Mouse (Mus musculus): ENCODE data around the gene Spaca9. TPM values are rescaled to one million over a fixed set of nuclear protein-coding genes. Genes with fewer than 3 reads are reported as not detected.

Spaca9 gene
- polyA plus RNA-seq (2012; rRNA removed), result 1,393 and 1,506 TPM in 2 replicates

DNA sequence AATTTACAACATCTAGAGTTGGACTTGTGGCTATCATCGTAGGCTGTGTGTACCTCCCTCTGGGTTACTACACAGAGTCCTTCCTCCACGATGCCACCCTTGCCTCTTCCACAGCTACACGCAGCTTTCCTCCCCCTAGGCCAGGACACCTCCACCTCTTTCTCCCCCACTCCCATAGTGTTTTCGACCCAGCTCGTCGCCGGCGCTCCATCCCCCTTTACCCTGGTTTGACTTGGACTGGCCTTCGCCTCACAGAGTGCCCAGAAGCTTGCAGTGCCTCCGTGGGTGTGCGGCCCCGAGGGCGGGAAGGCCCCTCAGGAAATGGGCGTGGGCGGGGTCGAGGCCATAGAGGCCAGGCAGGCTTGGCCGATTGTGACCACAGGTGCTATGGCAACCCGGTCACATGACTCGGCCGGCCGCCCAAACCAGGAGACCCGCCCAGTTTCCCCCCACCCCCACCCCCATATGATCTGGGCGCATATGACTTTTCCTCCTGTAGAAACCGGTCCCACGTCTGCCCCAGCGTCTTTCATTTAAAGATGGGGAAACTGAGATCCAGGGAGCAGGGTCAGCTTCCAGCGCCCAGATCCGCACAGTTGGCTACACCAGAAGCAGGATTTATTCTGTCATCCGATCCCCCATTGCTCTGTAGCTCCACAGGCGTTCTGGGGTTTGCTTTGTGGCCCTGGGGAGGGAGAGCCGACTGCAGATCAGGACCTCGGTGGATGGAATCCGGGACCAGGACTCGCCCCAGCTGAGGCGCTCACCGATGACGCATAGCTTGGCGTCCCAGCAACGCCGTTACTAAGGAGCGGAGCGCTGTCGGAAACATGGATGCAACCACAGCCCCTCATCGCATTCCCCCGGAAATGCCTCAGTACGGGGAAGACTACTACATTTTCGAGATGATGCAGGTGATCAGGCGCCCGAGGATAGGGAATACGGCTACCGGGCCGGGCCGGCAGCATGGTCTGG, at the start of gene Spaca9, which contains the start of gene Ak8:
TSS of gene Spaca9 (minus strand) at position 367 of the 975 bp plus-strand sequence.
TSS of gene Ak8 (plus strand) at position 804 of the 975 bp plus-strand sequence.
- peak within 1 kb of the TSS; percentile 75 for H3K27ac ChIP-seq (ENCODE audit: control insufficient read depth, insufficient read depth, low read depth, low read length)
- TF ChIP-seq POLR2A (IDR thresholded peaks at IDR 0.05; ENCODE audit: control insufficient read depth, low read depth, low read length) (peak; percentile 92), CTCF (IDR thresholded peaks at IDR 0.05; ENCODE audit: control insufficient read depth, insufficient read depth, insufficient replicate concordance, low read depth, low read length) (no peak)
- H3K4me1 ChIP-seq (ENCODE audit: control insufficient read depth, insufficient read depth, low read length), result peaks cover 15% of the 10 kb centered on the region
- H3K4me3 ChIP-seq (ENCODE audit: control insufficient read depth, low read depth, low read length), result peak within 1 kb of the TSS; percentile 96
- no peaks in the 10 kb centered on the region for H3K27me3 ChIP-seq (ENCODE audit: control insufficient read depth, insufficient read depth, low read length)
- no peaks in the 10 kb centered on the region; the same call in 1 of the 2 replicates for H3K36me3 ChIP-seq (ENCODE audit: control insufficient read depth, insufficient read depth, low read length)

DNA sequence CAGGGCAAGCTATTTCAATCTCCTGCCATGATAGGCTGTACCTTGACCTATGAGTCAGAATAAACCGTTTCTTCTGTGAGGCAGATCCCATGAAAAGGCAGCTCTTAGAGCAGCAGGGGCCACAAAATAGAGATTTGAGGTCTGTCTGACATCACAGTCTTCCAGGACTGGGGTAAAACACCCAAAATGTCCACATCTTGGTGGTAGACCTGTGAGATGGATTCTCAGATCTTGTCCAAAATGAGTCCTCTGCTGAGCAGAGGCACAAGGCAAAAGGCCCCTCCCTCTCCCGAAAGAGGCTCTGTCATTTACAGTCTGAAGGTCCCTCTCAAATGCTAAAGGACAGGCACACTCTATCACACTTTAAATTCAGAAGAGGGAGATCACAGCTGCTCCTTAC, 48.2 kb upstream of the Spaca9 start:
- H3K4me3 ChIP-seq (ENCODE audit: control insufficient read depth, low read depth, low read length), result no peak overlapping the region
- no peaks in the 10 kb centered on the region for H3K27me3 ChIP-seq (ENCODE audit: control insufficient read depth, insufficient read depth, low read length)
- H3K36me3 ChIP-seq (ENCODE audit: control insufficient read depth, insufficient read depth, low read length), result no peaks in the 10 kb centered on the region
- TF ChIP-seq POLR2A (IDR thresholded peaks at IDR 0.05; ENCODE audit: control insufficient read depth, low read depth, low read length) (no peak), CTCF (IDR thresholded peaks at IDR 0.05; ENCODE audit: control insufficient read depth, insufficient read depth, insufficient replicate concordance, low read depth, low read length) (no peak)
- H3K27ac ChIP-seq (ENCODE audit: control insufficient read depth, insufficient read depth, low read depth, low read length), result no peak overlapping the region
- no peaks in the 10 kb centered on the region for H3K4me1 ChIP-seq (ENCODE audit: control insufficient read depth, insufficient read depth, low read length)

DNA sequence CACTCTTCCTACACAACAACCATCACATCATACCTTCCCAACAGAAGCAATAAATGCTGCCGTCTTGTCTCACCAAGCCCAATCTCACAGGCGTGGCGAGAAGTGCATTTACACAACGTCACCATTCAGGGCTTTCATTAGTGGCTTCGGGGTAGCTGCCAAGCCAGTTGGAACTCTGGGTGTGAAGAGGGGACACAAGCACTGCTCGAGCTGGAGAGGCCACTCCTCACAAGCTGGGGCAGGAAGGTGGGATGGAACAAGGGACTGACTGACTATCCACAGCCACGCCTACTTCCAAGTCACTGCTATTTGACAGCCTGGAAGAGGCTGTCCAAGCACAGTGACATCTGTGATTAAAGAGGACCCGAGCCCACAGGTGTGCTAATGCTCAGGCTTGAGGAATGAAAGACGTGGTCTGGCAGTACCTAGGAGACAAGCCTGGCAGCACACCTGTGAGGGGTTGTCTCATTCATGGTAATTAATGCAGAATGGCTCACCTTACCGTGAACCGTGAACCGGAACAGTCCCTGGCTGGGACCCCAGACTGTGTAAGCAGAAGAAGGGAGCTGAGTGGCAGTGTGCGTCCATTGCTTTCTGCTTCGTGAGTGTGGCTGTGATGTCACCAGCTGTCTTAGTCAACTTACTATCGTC, 47.3 kb upstream of the Spaca9 start:
- H3K27me3 ChIP-seq (ENCODE audit: control insufficient read depth, insufficient read depth, low read length), result no peaks in the 10 kb centered on the region
- H3K4me3 ChIP-seq (ENCODE audit: control insufficient read depth, low read depth, low read length), result no peak overlapping the region
- no peaks in the 10 kb centered on the region for H3K4me1 ChIP-seq (ENCODE audit: control insufficient read depth, insufficient read depth, low read length)
- H3K36me3 ChIP-seq (ENCODE audit: control insufficient read depth, insufficient read depth, low read length), result no peaks in the 10 kb centered on the region
- TF ChIP-seq CTCF (IDR thresholded peaks at IDR 0.05; ENCODE audit: control insufficient read depth, insufficient read depth, insufficient replicate concordance, low read depth, low read length), result no peak
- no peak for TF ChIP-seq POLR2A (IDR thresholded peaks at IDR 0.05; ENCODE audit: control insufficient read depth, low read depth, low read length)
- H3K27ac ChIP-seq (ENCODE audit: control insufficient read depth, insufficient read depth, low read depth, low read length), result no peak overlapping the region

DNA sequence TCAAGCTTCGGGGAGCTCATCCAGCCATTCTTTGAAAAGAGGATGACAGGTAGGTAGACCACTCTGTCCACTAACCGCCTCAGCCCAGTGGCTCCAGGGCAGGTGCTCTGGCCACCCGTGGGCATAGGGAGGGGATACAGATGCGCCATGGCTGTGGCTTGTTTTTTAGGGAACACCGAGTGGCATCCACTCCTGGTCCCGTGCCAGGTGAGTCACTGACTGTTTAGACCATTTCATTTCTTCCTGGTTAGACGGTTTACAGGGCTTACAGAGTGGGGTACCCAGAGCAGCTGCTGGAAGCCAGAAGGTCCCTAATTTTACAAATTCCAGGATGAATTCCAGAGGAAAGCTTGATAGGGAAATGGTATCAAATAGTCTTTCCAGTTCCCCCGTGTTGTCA, 43.2 kb upstream of the Spaca9 start:
- Histone ChIP-seq H3K4me1 (ENCODE audit: control insufficient read depth, insufficient read depth, low read length) (no peaks in the 10 kb centered on the region), H3K27me3 (ENCODE audit: control insufficient read depth, insufficient read depth, low read length) (no peaks in the 10 kb centered on the region), H3K27ac (ENCODE audit: control insufficient read depth, insufficient read depth, low read depth, low read length) (no peak overlapping the region), H3K36me3 (ENCODE audit: control insufficient read depth, insufficient read depth, low read length) (no peaks in the 10 kb centered on the region), H3K4me3 (ENCODE audit: control insufficient read depth, low read depth, low read length) (no peak overlapping the region)
- TF ChIP-seq CTCF (IDR thresholded peaks at IDR 0.05; ENCODE audit: control insufficient read depth, insufficient read depth, insufficient replicate concordance, low read depth, low read length) (no peak), POLR2A (IDR thresholded peaks at IDR 0.05; ENCODE audit: control insufficient read depth, low read depth, low read length) (no peak)

DNA sequence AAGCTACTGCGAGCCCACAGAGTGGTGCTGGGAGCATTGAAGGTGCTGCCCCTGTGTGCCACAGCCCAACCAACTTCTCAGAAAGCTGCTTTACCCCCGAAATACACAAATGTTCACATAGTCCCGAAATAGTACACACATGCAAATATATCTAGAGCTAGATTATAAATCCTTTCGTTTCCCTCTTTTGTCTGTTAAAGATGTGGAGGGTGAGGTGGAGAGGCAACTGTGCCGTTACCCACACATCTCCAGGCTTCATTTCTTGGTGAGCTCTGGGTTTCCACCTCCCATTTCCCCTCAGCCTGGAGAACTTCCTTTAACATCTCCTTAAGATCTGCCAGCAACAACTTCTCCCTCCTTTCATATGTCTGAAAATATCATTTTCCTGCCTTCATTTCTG, 40.6 kb upstream of the Spaca9 start:
- Histone ChIP-seq H3K4me1 (ENCODE audit: control insufficient read depth, insufficient read depth, low read length) (no peaks in the 10 kb centered on the region), H3K4me3 (ENCODE audit: control insufficient read depth, low read depth, low read length) (no peak overlapping the region), H3K36me3 (ENCODE audit: control insufficient read depth, insufficient read depth, low read length) (no peaks in the 10 kb centered on the region), H3K27me3 (ENCODE audit: control insufficient read depth, insufficient read depth, low read length) (no peaks in the 10 kb centered on the region), H3K27ac (ENCODE audit: control insufficient read depth, insufficient read depth, low read depth, low read length) (no peak overlapping the region)
- TF ChIP-seq POLR2A (IDR thresholded peaks at IDR 0.05; ENCODE audit: control insufficient read depth, low read depth, low read length) (no peak), CTCF (IDR thresholded peaks at IDR 0.05; ENCODE audit: control insufficient read depth, insufficient read depth, insufficient replicate concordance, low read depth, low read length) (no peak)

DNA sequence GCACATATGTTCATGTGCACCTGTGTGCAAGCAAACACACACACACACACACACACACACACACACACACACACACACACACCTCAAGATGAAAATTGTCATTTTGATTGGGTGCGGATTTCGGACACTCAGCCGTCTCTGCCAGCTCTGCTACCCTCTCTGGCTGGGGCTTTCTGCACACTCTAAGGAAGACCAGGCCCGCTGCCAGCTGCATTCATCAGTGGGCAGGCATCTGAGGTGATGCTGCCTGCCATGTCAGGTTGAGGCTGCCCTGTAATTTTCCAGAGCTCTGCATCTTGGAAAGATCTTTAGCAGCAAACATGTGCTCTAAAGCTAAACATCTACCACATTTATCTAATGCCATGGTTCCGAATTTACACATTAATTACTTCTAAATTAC, 37.6 kb upstream of the Spaca9 start:
- Histone ChIP-seq H3K4me3 (ENCODE audit: control insufficient read depth, low read depth, low read length) (no peak overlapping the region), H3K27ac (ENCODE audit: control insufficient read depth, insufficient read depth, low read depth, low read length) (no peak overlapping the region), H3K27me3 (ENCODE audit: control insufficient read depth, insufficient read depth, low read length) (no peaks in the 10 kb centered on the region), H3K36me3 (ENCODE audit: control insufficient read depth, insufficient read depth, low read length) (no peaks in the 10 kb centered on the region), H3K4me1 (ENCODE audit: control insufficient read depth, insufficient read depth, low read length) (no peaks in the 10 kb centered on the region)
- TF ChIP-seq CTCF (IDR thresholded peaks at IDR 0.05; ENCODE audit: control insufficient read depth, insufficient read depth, insufficient replicate concordance, low read depth, low read length), result no peak
- no peak for TF ChIP-seq POLR2A (IDR thresholded peaks at IDR 0.05; ENCODE audit: control insufficient read depth, low read depth, low read length)

DNA sequence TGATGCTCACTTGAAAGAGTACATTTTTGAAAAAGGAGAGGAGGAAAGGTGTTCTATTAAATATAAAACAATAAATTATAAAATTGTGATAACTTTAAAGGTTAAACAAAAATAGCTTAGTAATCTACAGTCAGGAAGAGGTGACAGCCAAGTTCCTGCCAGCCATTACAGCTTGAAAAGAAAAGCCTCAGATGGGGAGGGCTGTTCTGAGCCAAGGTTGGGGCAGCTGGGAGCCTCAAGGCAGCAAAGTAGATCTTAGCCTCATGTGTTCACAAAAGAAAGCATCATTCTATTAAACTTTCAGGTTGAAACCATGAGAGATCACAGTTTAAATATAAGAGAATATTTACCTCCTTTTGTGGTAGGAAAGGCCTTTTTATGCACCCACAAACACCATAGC, 31.1 kb upstream of the Spaca9 start:
- H3K27me3 ChIP-seq (ENCODE audit: control insufficient read depth, insufficient read depth, low read length), result no peaks in the 10 kb centered on the region
- TF ChIP-seq CTCF (IDR thresholded peaks at IDR 0.05; ENCODE audit: control insufficient read depth, insufficient read depth, insufficient replicate concordance, low read depth, low read length), result no peak
- no peak for TF ChIP-seq POLR2A (IDR thresholded peaks at IDR 0.05; ENCODE audit: control insufficient read depth, low read depth, low read length)

More for the DNA sequence above, 31.1 kb upstream of the Spaca9 start:
- no peak overlapping the region for H3K4me3 ChIP-seq (ENCODE audit: control insufficient read depth, low read depth, low read length)
- no peak overlapping the region for H3K27ac ChIP-seq (ENCODE audit: control insufficient read depth, insufficient read depth, low read depth, low read length)
- no peaks in the 10 kb centered on the region for H3K36me3 ChIP-seq (ENCODE audit: control insufficient read depth, insufficient read depth, low read length)
- no peaks in the 10 kb centered on the region for H3K4me1 ChIP-seq (ENCODE audit: control insufficient read depth, insufficient read depth, low read length)

Measured in testis, adult 2 months (tissue).